Mouse (Mus musculus) stomach, postnatal 0 days (tissue): ENCODE measurements around the gene Dlg4. TPM values are rescaled to one million over a fixed set of nuclear protein-coding genes. Genes with fewer than 3 reads are reported as not detected.

Experiments
- ATAC-seq: fragments of 200-750 bp; cut with Nextera tagmentation; 2 replicates; pipeline ENCODE4 v1.8.0; 2017; ENCODE audit not compliant: low FRiP score, low TSS enrichment
- DNase-seq: peaks from one replicate; pipeline ENCODE4 v3.0.0-alpha.2; 2016; ENCODE audit warnings: low spot score
- H3K27ac ChIP-seq: fragments of 300-500 bp; sonication (generic); replicated peaks from 2 replicates; pipeline ENCODE4 v1.5.1; 2014; ENCODE audit warnings: mild to moderate bottlenecking, control low read depth
- H3K27me3 ChIP-seq: fragments of 300-500 bp; sonication (generic); 2 replicates; pipeline ENCODE4 v1.6.1; 2014; ENCODE audit warnings: low read length; ENCODE audit not compliant: control insufficient read depth, insufficient read depth
- H3K36me3 ChIP-seq: fragments of 300-500 bp; sonication (generic); 2 replicates; pipeline ENCODE4 v1.6.1; 2014; ENCODE audit warnings: low read length, mixed read lengths; ENCODE audit not compliant: control insufficient read depth, insufficient read depth
- H3K4me1 ChIP-seq: fragments of 300-500 bp; sonication (generic); replicated peaks from 2 replicates; pipeline ENCODE4 v1.6.1; 2014; ENCODE audit warnings: antibody characterized with exemption; ENCODE audit not compliant: control insufficient read depth, insufficient read depth
- H3K4me2 ChIP-seq: fragments of 300-500 bp; sonication (generic); replicated peaks from 2 replicates; pipeline ENCODE4 v1.6.1; 2014; ENCODE audit warnings: low read depth, mild to moderate bottlenecking, control low read depth, moderate library complexity
- H3K4me3 ChIP-seq: fragments of 300-500 bp; sonication (generic); 2 replicates; pipeline ENCODE4 v1.5.1; 2014; ENCODE audit warnings: low read depth, low read length, control low read depth
- H3K9ac ChIP-seq: fragments of 300-500 bp; sonication (generic); 2 replicates; pipeline ENCODE4 v1.6.1; 2014; ENCODE audit warnings: mild to moderate bottlenecking, low read length, control low read depth, mixed read lengths
- H3K9me3 ChIP-seq: fragments of 300-500 bp; sonication (generic); 2 replicates; pipeline ENCODE4 v1.6.1; 2016; ENCODE audit warnings: low read length; ENCODE audit not compliant: control insufficient read depth
- CTCF ChIP-seq: IDR thresholded peaks from 2 replicates; pipeline ENCODE4 v1.5.1; 2016; ENCODE audit warnings: antibody characterized with exemption, low read depth, mild to moderate bottlenecking, moderate library complexity
- EP300 ChIP-seq: optimal IDR thresholded peaks from 2 replicates; pipeline ENCODE3; 2016; ENCODE audit warnings: antibody characterized with exemption
- WGBS: fragments of 180-500 bp; shearing (Covaris S2); extraction: QIAGEN DNeasy Blood & Tissue Kit; methylation state at CpG from one replicate; pipeline ENCODE4 v1.1.7; 2014; 5-methylcytosine and 5-hydroxymethylcytosine counted together
- polyA plus RNA-seq: library from polyadenylated mRNA; unstranded; fragments of >200 nt; fragmentation: Nextera tagmentation; extraction: Ambion mirVana; gene quantifications from 2 replicates; pipeline ENCODE4 v1.2.1, GENCODE M21; 2015

The Dlg4 gene
- polyA plus RNA-seq, 1 experiment from 2014 or later = 2.6 TPM

DNA sequence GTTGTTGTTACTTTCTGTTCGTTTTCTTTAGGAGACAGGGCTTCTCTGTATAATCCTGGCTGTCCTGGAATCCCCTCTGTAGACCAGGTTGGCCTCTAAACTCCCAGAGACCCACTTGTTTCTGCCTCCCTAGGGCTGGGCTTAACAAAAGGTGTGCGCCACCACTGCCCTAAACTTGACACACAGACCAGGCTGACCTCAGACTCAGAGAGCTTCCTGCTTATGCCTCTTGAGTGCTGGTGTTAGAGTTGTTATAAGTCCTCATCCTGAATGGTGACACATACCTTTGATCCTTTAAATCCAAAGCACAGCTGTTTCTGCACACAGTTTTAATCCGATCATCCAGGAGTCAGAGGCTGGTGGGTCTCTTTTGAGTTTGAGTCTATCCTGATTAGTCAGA lies 23.8 kb upstream of the Dlg4 start:
- Histone ChIP-seq H3K9me3 (no peaks in the 10 kb centered on the region), H3K4me2 (peak overlapping the region; percentile 70), H3K4me1 (no peaks in the 10 kb centered on the region; the same call in 1 of the 2 replicates), H3K27ac (0 out of 2 replicates have a peak overlapping the region, but pooled peaks have one; percentile 5), H3K4me3 (no peak overlapping the region; the same call in 1 of the 2 replicates), H3K9ac (no peak overlapping the region; the same call in 1 of the 2 replicates), H3K27me3 (no peaks in the 10 kb centered on the region), H3K36me3 (peaks cover 19% of the 10 kb centered on the region)
- no peak for TF ChIP-seq EP300
- no peak for TF ChIP-seq CTCF
- DNase-seq (no peak), ATAC-seq (no peak)
- 85% methylated on average over 3 of the region's 3 CpGs for WGBS

DNA sequence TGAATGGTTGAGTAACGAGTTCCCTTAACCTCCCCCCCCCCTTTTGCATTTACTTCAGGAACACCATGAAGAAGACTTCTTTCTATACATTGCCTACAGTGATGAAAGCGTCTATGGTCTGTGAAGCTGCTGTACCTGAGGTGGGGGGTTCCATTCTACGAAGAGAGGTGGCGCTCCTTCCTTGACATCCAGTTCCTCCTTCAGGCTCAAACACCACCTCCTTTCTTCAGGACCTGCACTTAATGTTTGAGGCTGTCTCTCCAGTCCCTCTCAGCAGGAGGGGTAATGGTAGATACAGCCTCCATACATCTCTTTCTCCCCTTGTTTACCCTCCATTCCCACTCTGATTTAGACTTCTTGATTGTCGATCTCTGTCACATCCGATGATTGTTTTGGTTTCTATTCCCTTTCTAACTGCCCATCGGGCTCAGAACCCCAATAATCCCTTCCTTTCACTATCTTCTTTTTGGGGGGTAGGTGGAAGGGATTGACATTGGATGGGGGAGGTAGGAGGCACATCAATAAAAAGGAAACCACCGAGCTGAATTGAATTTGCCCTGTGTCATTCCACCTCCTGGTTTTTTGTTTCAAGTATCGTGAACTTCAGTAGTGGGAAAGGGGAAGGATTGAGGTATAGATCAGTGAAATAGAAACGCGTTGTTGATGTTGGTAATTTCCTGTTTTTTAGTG lies 22.2 kb upstream of the Dlg4 start:
- Histone ChIP-seq H3K9ac (no peak overlapping the region), H3K4me2 (no peak overlapping the region), H3K27me3 (no peaks in the 10 kb centered on the region), H3K36me3 (peaks cover 20% of the 10 kb centered on the region), H3K4me3 (no peak overlapping the region), H3K27ac (no peak overlapping the region), H3K9me3 (no peaks in the 10 kb centered on the region), H3K4me1 (no peaks in the 10 kb centered on the region; the same call in 1 of the 2 replicates)
- TF ChIP-seq CTCF (peak; percentile 36; the same call in 1 of the 2 replicates), EP300 (no peak)
- no peak for ATAC-seq
- WGBS = 80% methylated on average over 11 of the region's 11 CpGs
- DNase-seq = no peak

DNA sequence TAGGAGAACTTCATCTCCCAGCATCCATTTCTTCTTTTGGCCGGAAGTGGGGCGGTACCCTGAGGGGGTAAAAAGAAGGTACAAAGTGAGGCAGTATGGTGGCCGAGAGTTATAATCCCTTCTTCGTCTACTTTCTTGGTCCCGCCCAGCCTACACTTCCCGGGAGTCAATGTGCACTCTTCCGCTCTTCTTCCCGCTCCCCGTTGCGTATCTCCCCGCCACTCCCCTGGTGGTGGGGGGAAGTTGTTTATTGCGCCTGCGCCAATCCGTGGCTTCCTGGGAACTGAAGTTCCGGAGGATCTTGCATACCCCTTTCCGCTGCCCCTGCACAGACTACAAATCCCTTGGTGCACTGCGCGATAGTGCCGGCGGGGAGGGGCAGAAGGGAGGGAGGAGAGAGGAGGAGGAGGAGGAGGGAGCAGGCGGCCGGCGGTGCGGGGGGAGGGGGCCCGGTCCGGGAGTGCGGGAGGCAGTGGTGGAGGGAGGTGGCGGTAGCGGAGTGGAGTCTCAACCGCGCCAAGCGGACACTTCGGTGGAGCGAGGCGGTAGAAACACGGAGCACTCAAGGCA lies 21.3 kb upstream of the Dlg4 start, which contains the start of gene Phf23:
Gene Phf23 (plus strand): TSS at position 387 of the 570 bp plus-strand sequence.
- no peaks in the 10 kb centered on the region for H3K9me3 ChIP-seq
- ATAC-seq = peak; percentile 85
- under 1% methylated on average over 29 of the region's 36 CpGs for WGBS

DNA sequence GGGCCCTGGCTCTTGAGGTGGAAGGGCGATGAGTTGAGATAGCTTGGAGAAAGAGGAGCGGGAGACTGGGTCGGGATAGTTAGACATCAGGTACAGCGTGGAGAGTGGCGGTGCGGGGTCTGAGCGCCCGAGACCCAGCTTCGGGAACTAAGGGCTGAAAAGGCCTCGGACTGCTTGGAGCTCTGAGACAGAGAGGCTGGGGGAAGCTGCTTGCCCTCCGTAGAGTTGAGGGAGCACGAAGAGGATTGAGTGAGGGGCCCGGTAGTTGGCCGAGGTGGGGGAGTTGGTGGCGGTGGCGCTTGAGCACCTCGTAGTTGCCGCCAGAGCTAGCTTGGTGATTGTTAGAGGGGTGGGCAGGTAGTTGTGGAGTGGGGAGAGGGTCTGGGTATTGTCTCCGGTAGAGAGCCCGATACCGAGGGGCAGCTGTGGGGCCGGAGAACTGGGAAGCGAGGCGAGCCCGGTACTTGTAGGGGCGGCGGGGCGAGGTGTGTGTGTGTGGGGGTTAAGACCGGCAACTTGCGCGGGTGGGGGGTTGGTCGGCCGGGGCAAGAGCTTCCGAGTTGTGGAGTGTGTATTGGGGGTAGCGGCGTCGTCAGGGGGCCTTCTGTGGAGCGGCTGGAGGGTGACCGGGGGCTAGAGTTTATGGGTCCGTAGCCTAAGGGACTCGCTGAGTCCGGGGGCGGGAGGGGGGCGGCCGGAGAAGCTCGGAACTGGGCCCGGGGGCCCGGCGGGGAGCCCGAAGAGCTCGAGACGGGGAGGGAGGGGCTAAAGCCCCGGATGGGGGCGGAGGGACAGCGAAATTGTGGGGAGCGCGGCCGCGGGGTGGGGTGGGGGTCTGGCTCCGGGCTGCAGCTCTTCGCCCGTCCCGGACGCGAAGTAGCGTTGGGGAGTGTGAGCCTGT lies 20.3 kb upstream of the Dlg4 start:
- DNase-seq (peak; percentile 76), ATAC-seq (peak; percentile 0; the same call in 1 of the 2 replicates)
- Histone ChIP-seq H3K36me3 (peaks cover 20% of the 10 kb centered on the region), H3K27ac (peak overlapping the region; percentile 98), H3K4me2 (peak overlapping the region; percentile 69), H3K27me3 (no peaks in the 10 kb centered on the region), H3K9me3 (no peaks in the 10 kb centered on the region), H3K9ac (peak overlapping the region; percentile 90), H3K4me1 (no peaks in the 10 kb centered on the region; the same call in 1 of the 2 replicates), H3K4me3 (peak overlapping the region; percentile 92)
- WGBS = under 1% methylated on average over 55 of the region's 66 CpGs
- no peak for TF ChIP-seq CTCF
- no peak for TF ChIP-seq EP300

More for the DNA sequence above, 21.3 kb upstream of the Dlg4 start, which contains the start of gene Phf23:
- H3K4me3 ChIP-seq = peak within 1 kb of the TSS; percentile 92
- peak within 1 kb of the TSS; percentile 69 for H3K4me2 ChIP-seq
- peak within 1 kb of the TSS; percentile 90 for H3K9ac ChIP-seq
- peak; percentile 99 for DNase-seq
- no peaks in the 10 kb centered on the region for H3K27me3 ChIP-seq
- H3K36me3 ChIP-seq = peaks cover 20% of the 10 kb centered on the region
- TF ChIP-seq CTCF = peak; percentile 70
- peak; percentile 74 for TF ChIP-seq EP300
- H3K27ac ChIP-seq = peak within 1 kb of the TSS; percentile 98
- no peaks in the 10 kb centered on the region; the same call in 1 of the 2 replicates for H3K4me1 ChIP-seq

DNA sequence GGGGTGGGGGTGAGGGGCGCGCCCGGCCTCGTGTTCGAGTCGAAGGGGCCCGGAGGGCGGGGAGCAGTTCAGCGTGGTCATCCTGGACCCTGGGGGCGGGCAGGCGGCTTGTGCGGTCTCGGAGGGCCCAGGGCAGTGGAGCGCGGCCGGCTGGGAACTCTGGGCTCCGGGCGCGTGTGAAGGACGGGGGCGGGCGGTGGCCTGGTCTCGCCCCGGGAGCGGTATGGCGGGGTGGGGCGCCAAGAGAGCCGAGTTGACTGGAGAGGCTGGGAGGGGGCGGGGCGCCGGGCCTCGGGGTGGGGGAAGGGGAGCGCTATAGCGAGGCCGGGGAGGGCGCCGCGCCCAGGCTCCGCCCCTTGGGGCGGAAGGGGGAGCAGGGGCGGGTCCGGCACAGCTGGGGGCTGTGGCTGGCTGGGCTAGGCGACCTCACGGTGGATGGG lies 19.7 kb upstream of the Dlg4 start:
- Histone ChIP-seq H3K27ac (peak overlapping the region; percentile 98), H3K4me3 (peak overlapping the region; percentile 92), H3K36me3 (peaks cover 20% of the 10 kb centered on the region), H3K4me1 (no peaks in the 10 kb centered on the region; the same call in 1 of the 2 replicates), H3K27me3 (no peaks in the 10 kb centered on the region), H3K4me2 (peak overlapping the region; percentile 69), H3K9ac (peak overlapping the region; percentile 90), H3K9me3 (no peaks in the 10 kb centered on the region)
- peak; percentile 69 for ATAC-seq
- TF ChIP-seq CTCF (no peak), EP300 (no peak)
- under 1% methylated on average over 29 of the region's 44 CpGs for WGBS
- peak; percentile 97 for DNase-seq
